Mouse (Mus musculus): ENCODE results near the gene Gng10. TPM values are rescaled to one million over a fixed set of nuclear protein-coding genes. Genes with fewer than 3 reads are reported as not detected.

The Gng10 gene
- polyA plus RNA-seq, 1 experiment from 2014 or later = 40.9 TPM

DNA sequence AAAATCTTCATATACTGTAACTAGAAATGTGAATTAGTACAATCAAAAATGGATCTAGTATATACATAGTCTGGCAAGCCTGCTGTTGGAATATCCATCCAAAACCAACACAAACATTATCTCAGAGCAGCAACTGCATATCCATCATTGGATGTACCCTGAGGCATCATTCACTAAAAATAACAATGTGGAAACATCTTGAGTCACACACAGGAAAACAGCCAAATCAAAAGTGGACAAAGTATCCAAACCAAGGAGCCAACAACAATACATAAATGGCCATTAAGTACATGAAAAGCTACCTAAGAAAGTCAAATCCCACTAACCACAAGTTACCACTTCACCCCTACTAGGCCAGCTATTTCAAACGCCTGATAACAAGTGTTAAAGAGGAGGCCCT, 54.5 kb downstream of the Gng10 start:
- no peak for ATAC-seq (replicated peaks; ENCODE audit: extremely low read depth, insufficient read depth, low FRiP score)
- H3K27ac ChIP-seq (ENCODE audit: low read length) = no peak overlapping the region
- no peak overlapping the region for H3K4me2 ChIP-seq (ENCODE audit: low read depth, low read length)
- H3K4me3 ChIP-seq (ENCODE audit: low read length) = no peak overlapping the region
- H3K36me3 ChIP-seq (ENCODE audit: control insufficient read depth, insufficient read depth) = no peaks in the 10 kb centered on the region
- H3K27me3 ChIP-seq (ENCODE audit: control insufficient read depth, insufficient read depth, low read length) = no peaks in the 10 kb centered on the region
- H3K9me3 ChIP-seq (replicated peaks; ENCODE audit: control insufficient read depth, low read length) = no peaks in the 10 kb centered on the region
- H3K9ac ChIP-seq (ENCODE audit: low read length) = no peak overlapping the region
- H3K4me1 ChIP-seq (ENCODE audit: control insufficient read depth, insufficient read depth, low read length) = no peaks in the 10 kb centered on the region
- 11% methylated on average over 1 of the region's 1 CpGs for WGBS

Other genes starting within 250 kb of the Gng10 start
- gene Olfr267, start 247.4 kb upstream of the Gng10 start, polyA plus RNA-seq (2015; fragmentation: Nextera tagmentation; extraction: Ambion mirVana) = not detected in 2 replicates
- gene Ecpas, start 122.3 kb upstream of the Gng10 start, polyA plus RNA-seq (2015; fragmentation: Nextera tagmentation; extraction: Ambion mirVana) = 21.2 and 27.1 TPM in 2 replicates
- 0.06 TPM in 1 of 2 replicates, not detected in the other for gene Zkscan16, start 91.5 kb upstream of the Gng10 start, polyA plus RNA-seq (2015; fragmentation: Nextera tagmentation; extraction: Ambion mirVana)
- gene Ptgr1, start 48.0 kb upstream of the Gng10 start, polyA plus RNA-seq (2015; fragmentation: Nextera tagmentation; extraction: Ambion mirVana) = 14.5 and 16.1 TPM in 2 replicates
- gene Dnajc25, start 40.0 kb upstream of the Gng10 start, polyA plus RNA-seq (2015; fragmentation: Nextera tagmentation; extraction: Ambion mirVana) = 7.9 and 9.6 TPM in 2 replicates
- gene Gm20503, start 31.9 kb upstream of the Gng10 start, polyA plus RNA-seq (2015; fragmentation: Nextera tagmentation; extraction: Ambion mirVana) = 8.2 and 12.4 TPM in 2 replicates
- not detected in 2 replicates for gene AI481877, start 103.9 kb downstream of the Gng10 start, polyA plus RNA-seq (2015; fragmentation: Nextera tagmentation; extraction: Ambion mirVana)
- 6.6 and 8.0 TPM in 2 replicates for gene Ugcg, start 154.2 kb downstream of the Gng10 start, polyA plus RNA-seq (2015; fragmentation: Nextera tagmentation; extraction: Ambion mirVana)